Mouse (Mus musculus): ENCODE results near the gene Arhgap30. TPM values are rescaled to one million over a fixed set of nuclear protein-coding genes. Genes with fewer than 3 reads are reported as not detected.

The Arhgap30 gene
- polyA plus RNA-seq, 1 experiment from 2014 or later: 0.53 TPM

GRCm38 (mm10) chr1:171349210-171349609 is 39.5 kb upstream of the Arhgap30 start:
- no peaks in the 10 kb centered on the region for H3K36me3 ChIP-seq (ENCODE audit: control insufficient read depth, insufficient read depth, low read length)
- H3K4me3 ChIP-seq (ENCODE audit: low read depth, low read length): no peak overlapping the region
- 96% methylated on average over 2 of the region's 2 CpGs for WGBS
- H3K27me3 ChIP-seq (ENCODE audit: control insufficient read depth, insufficient read depth, low read length): no peaks in the 10 kb centered on the region
- DNase-seq (ENCODE audit: low spot score) (no peak), ATAC-seq (replicated peaks; ENCODE audit: low FRiP score) (no peak)
- no peak overlapping the region for H3K27ac ChIP-seq (ENCODE audit: low read depth, low read length)
- H3K9ac ChIP-seq (ENCODE audit: low read length): no peak overlapping the region
- no peaks in the 10 kb centered on the region; the same call in 1 of the 2 replicates for H3K4me1 ChIP-seq (replicated peaks; ENCODE audit: control insufficient read depth, insufficient read depth, low read length)
- H3K4me2 ChIP-seq (ENCODE audit: low read depth, low read length, severe bottlenecking): no peak overlapping the region
- H3K9me3 ChIP-seq (ENCODE audit: control insufficient read depth, low read length): peaks cover 6% of the 10 kb centered on the region; the same call in 1 of the 2 replicates

GRCm38 (mm10) chr1:171355812-171356340 is 32.9 kb upstream of the Arhgap30 start:
- Histone ChIP-seq H3K4me3 (ENCODE audit: low read depth, low read length) (no peak overlapping the region), H3K9ac (ENCODE audit: low read length) (no peak overlapping the region), H3K27me3 (ENCODE audit: control insufficient read depth, insufficient read depth, low read length) (no peaks in the 10 kb centered on the region), H3K9me3 (ENCODE audit: control insufficient read depth, low read length) (peaks cover 3% of the 10 kb centered on the region; the same call in 1 of the 2 replicates), H3K36me3 (ENCODE audit: control insufficient read depth, insufficient read depth, low read length) (peaks cover 9% of the 10 kb centered on the region), H3K4me2 (ENCODE audit: low read depth, low read length, severe bottlenecking) (no peak overlapping the region), H3K4me1 (replicated peaks; ENCODE audit: control insufficient read depth, insufficient read depth, low read length) (peaks cover 3% of the 10 kb centered on the region; the same call in 1 of the 2 replicates), H3K27ac (ENCODE audit: low read depth, low read length) (no peak overlapping the region)
- 81% methylated on average over 5 of the region's 5 CpGs for WGBS
- no peak for ATAC-seq (replicated peaks; ENCODE audit: low FRiP score)
- DNase-seq (ENCODE audit: low spot score): no peak

GRCm38 (mm10) chr1:171356814-171357213 is 31.9 kb upstream of the Arhgap30 start:
- H3K9ac ChIP-seq (ENCODE audit: low read length): no peak overlapping the region
- ATAC-seq (replicated peaks; ENCODE audit: low FRiP score) (no peak), DNase-seq (ENCODE audit: low spot score) (no peak)
- no peak overlapping the region for H3K4me2 ChIP-seq (ENCODE audit: low read depth, low read length, severe bottlenecking)
- H3K4me1 ChIP-seq (replicated peaks; ENCODE audit: control insufficient read depth, insufficient read depth, low read length): peaks cover 3% of the 10 kb centered on the region; the same call in 1 of the 2 replicates
- H3K27me3 ChIP-seq (ENCODE audit: control insufficient read depth, insufficient read depth, low read length): no peaks in the 10 kb centered on the region
- H3K36me3 ChIP-seq (ENCODE audit: control insufficient read depth, insufficient read depth, low read length): peaks cover 9% of the 10 kb centered on the region
- 90% methylated on average over 2 of the region's 2 CpGs for WGBS
- H3K27ac ChIP-seq (ENCODE audit: low read depth, low read length): no peak overlapping the region
- H3K9me3 ChIP-seq (ENCODE audit: control insufficient read depth, low read length): peaks cover 3% of the 10 kb centered on the region; the same call in 1 of the 2 replicates
- no peak overlapping the region for H3K4me3 ChIP-seq (ENCODE audit: low read depth, low read length)

GRCm38 (mm10) chr1:171358421-171358820 is 30.3 kb upstream of the Arhgap30 start:
- H3K27me3 ChIP-seq (ENCODE audit: control insufficient read depth, insufficient read depth, low read length): no peaks in the 10 kb centered on the region
- H3K36me3 ChIP-seq (ENCODE audit: control insufficient read depth, insufficient read depth, low read length): peaks cover 9% of the 10 kb centered on the region
- WGBS: 79% methylated on average over 4 of the region's 4 CpGs
- no peak overlapping the region for H3K4me2 ChIP-seq (ENCODE audit: low read depth, low read length, severe bottlenecking)
- H3K9me3 ChIP-seq (ENCODE audit: control insufficient read depth, low read length): peaks cover 3% of the 10 kb centered on the region; the same call in 1 of the 2 replicates
- H3K27ac ChIP-seq (ENCODE audit: low read depth, low read length): no peak overlapping the region
- ATAC-seq (replicated peaks; ENCODE audit: low FRiP score) (no peak), DNase-seq (ENCODE audit: low spot score) (no peak)
- no peak overlapping the region for H3K9ac ChIP-seq (ENCODE audit: low read length)
- peaks cover 3% of the 10 kb centered on the region; the same call in 1 of the 2 replicates for H3K4me1 ChIP-seq (replicated peaks; ENCODE audit: control insufficient read depth, insufficient read depth, low read length)
- no peak overlapping the region for H3K4me3 ChIP-seq (ENCODE audit: low read depth, low read length)

GRCm38 (mm10) chr1:171360253-171360652 is 28.5 kb upstream of the Arhgap30 start:
- peaks cover 9% of the 10 kb centered on the region for H3K36me3 ChIP-seq (ENCODE audit: control insufficient read depth, insufficient read depth, low read length)
- peak overlapping the region; percentile 58 for H3K9ac ChIP-seq (ENCODE audit: low read length)
- H3K9me3 ChIP-seq (ENCODE audit: control insufficient read depth, low read length): peaks cover 3% of the 10 kb centered on the region; the same call in 1 of the 2 replicates
- H3K4me3 ChIP-seq (ENCODE audit: low read depth, low read length): peak overlapping the region; percentile 43
- H3K4me1 ChIP-seq (replicated peaks; ENCODE audit: control insufficient read depth, insufficient read depth, low read length): peaks cover 3% of the 10 kb centered on the region; the same call in 1 of the 2 replicates
- DNase-seq (ENCODE audit: low spot score): peak; percentile 65
- peak; percentile 65; the same call in 1 of the 2 replicates for ATAC-seq (replicated peaks; ENCODE audit: low FRiP score)
- peak overlapping the region; percentile 70 for H3K4me2 ChIP-seq (ENCODE audit: low read depth, low read length, severe bottlenecking)
- no peaks in the 10 kb centered on the region for H3K27me3 ChIP-seq (ENCODE audit: control insufficient read depth, insufficient read depth, low read length)
- H3K27ac ChIP-seq (ENCODE audit: low read depth, low read length): no peak overlapping the region
- 5% methylated on average over 26 of the region's 26 CpGs for WGBS

- peak within 1 kb of the TSS; percentile 42; the same call in 1 of the 2 replicates for H3K27ac ChIP-seq (ENCODE audit: low read depth, low read length)
- H3K27me3 ChIP-seq (ENCODE audit: control insufficient read depth, insufficient read depth, low read length): no peaks in the 10 kb centered on the region
- ATAC-seq (replicated peaks; ENCODE audit: low FRiP score) (peak; percentile 96), DNase-seq (ENCODE audit: low spot score) (peak; percentile 95)
- peak within 1 kb of the TSS; percentile 43 for H3K4me3 ChIP-seq (ENCODE audit: low read depth, low read length)
- WGBS: under 1% methylated on average over 21 of the region's 21 CpGs
- peaks cover 3% of the 10 kb centered on the region; the same call in 1 of the 2 replicates for H3K9me3 ChIP-seq (ENCODE audit: control insufficient read depth, low read length)
- H3K36me3 ChIP-seq (ENCODE audit: control insufficient read depth, insufficient read depth, low read length): peaks cover 9% of the 10 kb centered on the region
- H3K4me1 ChIP-seq (replicated peaks; ENCODE audit: control insufficient read depth, insufficient read depth, low read length): peaks cover 3% of the 10 kb centered on the region; the same call in 1 of the 2 replicates
- H3K9ac ChIP-seq (ENCODE audit: low read length): peak within 1 kb of the TSS; percentile 58
- peak within 1 kb of the TSS; percentile 70 for H3K4me2 ChIP-seq (ENCODE audit: low read depth, low read length, severe bottlenecking)
Measured at GRCm38 (mm10) chr1:171360656-171361055, 28.1 kb upstream of the Arhgap30 start, which contains the start of gene Klhdc9. TSS of gene Klhdc9 (minus strand) at chr1:171360798.

- peak; percentile 74 for DNase-seq (ENCODE audit: low spot score)
- WGBS: 36% methylated on average over 16 of the region's 16 CpGs
Measured at GRCm38 (mm10) chr1:171361106-171362103, 27.3 kb upstream of the Arhgap30 start.

GRCm38 (mm10) chr1:171365934-171366333 is 22.8 kb upstream of the Arhgap30 start:
- Histone ChIP-seq H3K9me3 (ENCODE audit: control insufficient read depth, low read length) (no peaks in the 10 kb centered on the region), H3K4me2 (ENCODE audit: low read depth, low read length, severe bottlenecking) (no peak overlapping the region), H3K4me1 (replicated peaks; ENCODE audit: control insufficient read depth, insufficient read depth, low read length) (no peaks in the 10 kb centered on the region), H3K9ac (ENCODE audit: low read length) (no peak overlapping the region), H3K27ac (ENCODE audit: low read depth, low read length) (no peak overlapping the region), H3K36me3 (ENCODE audit: control insufficient read depth, insufficient read depth, low read length) (no peaks in the 10 kb centered on the region), H3K27me3 (ENCODE audit: control insufficient read depth, insufficient read depth, low read length) (no peaks in the 10 kb centered on the region), H3K4me3 (ENCODE audit: low read depth, low read length) (no peak overlapping the region)
- ATAC-seq (replicated peaks; ENCODE audit: low FRiP score): no peak
- no peak for DNase-seq (ENCODE audit: low spot score)
- WGBS: 69% methylated on average over 7 of the region's 7 CpGs

More at GRCm38 (mm10) chr1:171361106-171362103, 27.3 kb upstream of the Arhgap30 start:
- Histone ChIP-seq H3K9me3 (ENCODE audit: control insufficient read depth, low read length) (peaks cover 3% of the 10 kb centered on the region; the same call in 1 of the 2 replicates), H3K27me3 (ENCODE audit: control insufficient read depth, insufficient read depth, low read length) (no peaks in the 10 kb centered on the region), H3K4me3 (ENCODE audit: low read depth, low read length) (peak overlapping the region; percentile 43), H3K4me1 (replicated peaks; ENCODE audit: control insufficient read depth, insufficient read depth, low read length) (peaks cover 3% of the 10 kb centered on the region; the same call in 1 of the 2 replicates), H3K9ac (ENCODE audit: low read length) (peak overlapping the region; percentile 56), H3K27ac (ENCODE audit: low read depth, low read length) (peak overlapping the region; percentile 42; the same call in 1 of the 2 replicates), H3K4me2 (ENCODE audit: low read depth, low read length, severe bottlenecking) (peak overlapping the region; percentile 70), H3K36me3 (ENCODE audit: control insufficient read depth, insufficient read depth, low read length) (peaks cover 9% of the 10 kb centered on the region)
- ATAC-seq (replicated peaks; ENCODE audit: low FRiP score): peak; percentile 64
